Mouse (Mus musculus) intestine, embryonic 15.5 days (tissue): ENCODE data around the gene Dhx8. TPM values are rescaled to one million over a fixed set of nuclear protein-coding genes. Genes with fewer than 3 reads are reported as not detected.
A peak's percentile ranks its signal among the peaks of the same experiment; 100 is the strongest.

Experiments
- ATAC-seq: fragments of 200-750 bp; cut with Nextera tagmentation; 2 replicates; pipeline ENCODE4 v1.8.0; 2017; ENCODE audit warnings: moderate TSS enrichment, moderate library complexity
- H3K27ac ChIP-seq: fragments of 300-500 bp; sonication (generic); 2 replicates; pipeline ENCODE4 v1.5.1; 2015; ENCODE audit warnings: mild to moderate bottlenecking, inconsistent platforms
- H3K27me3 ChIP-seq: fragments of 300-500 bp; sonication (generic); replicated peaks from 2 replicates; pipeline ENCODE4 v1.6.1; 2015; ENCODE audit warnings: inconsistent platforms
- H3K36me3 ChIP-seq: fragments of 300-500 bp; sonication (generic); 2 replicates; pipeline ENCODE4 v1.6.1; 2015; ENCODE audit warnings: inconsistent platforms
- H3K4me1 ChIP-seq: fragments of 300-500 bp; sonication (generic); replicated peaks from 2 replicates; pipeline ENCODE4 v1.6.1; 2015; ENCODE audit warnings: inconsistent platforms
- H3K4me2 ChIP-seq: fragments of 300-500 bp; sonication (generic); replicated peaks from 2 replicates; pipeline ENCODE4 v1.6.1; 2015; ENCODE audit warnings: mild to moderate bottlenecking, inconsistent platforms
- H3K4me3 ChIP-seq: fragments of 300-500 bp; sonication (generic); replicated peaks from 2 replicates; pipeline ENCODE4 v1.5.1; 2015; ENCODE audit warnings: inconsistent platforms
- H3K9ac ChIP-seq: fragments of 300-500 bp; sonication (generic); 2 replicates; pipeline ENCODE4 v1.6.1; 2015; ENCODE audit warnings: inconsistent platforms
- H3K9me3 ChIP-seq: fragments of 300-500 bp; sonication (generic); 2 replicates; pipeline ENCODE4 v1.6.1; 2016; ENCODE audit warnings: inconsistent platforms
- WGBS: fragments of 180-500 bp; shearing (Covaris S2); methylation state at CpG from one replicate; pipeline ENCODE4 v1.1.7; 2015; 5-methylcytosine and 5-hydroxymethylcytosine counted together
- polyA plus RNA-seq: library from polyadenylated mRNA; unstranded; fragments of >200 nt; fragmentation: Nextera tagmentation; extraction: Ambion mirVana; gene quantifications from 2 replicates; pipeline ENCODE4 v1.2.1, GENCODE M21; 2015

Dhx8 gene
- polyA plus RNA-seq, result 22.5 and 26.9 TPM in 2 replicates

- Histone ChIP-seq H3K4me1 (peaks cover 3% of the 10 kb centered on the region; the same call in 1 of the 2 replicates), H3K4me2 (peak within 1 kb of the TSS; percentile 65), H3K27me3 (no peaks in the 10 kb centered on the region), H3K9ac (peak within 1 kb of the TSS; percentile 68), H3K27ac (0 out of 2 replicates have a peak within 1 kb of the TSS, but pooled peaks have one; percentile 6), H3K4me3 (peak within 1 kb of the TSS; percentile 70), H3K9me3 (no peaks in the 10 kb centered on the region), H3K36me3 (peaks cover 10% of the 10 kb centered on the region)
- peak; percentile 99 for ATAC-seq
- under 1% methylated on average over 51 of the region's 51 CpGs for WGBS
Observed at GRCm38 (mm10) chr11:101732518-101733440, at the start of gene Dhx8. Dhx8 (plus strand) TSS chr11:101732919.

GRCm38 (mm10) chr11:101687351-101688301 lies 45.1 kb upstream of the Dhx8 start:
- no peaks in the 10 kb centered on the region for H3K36me3 ChIP-seq
- WGBS, result 39% methylated on average over 13 of the region's 13 CpGs
- no peak overlapping the region for H3K4me3 ChIP-seq
- no peaks in the 10 kb centered on the region for H3K27me3 ChIP-seq
- H3K9ac ChIP-seq, result no peak overlapping the region
- no peaks in the 10 kb centered on the region for H3K9me3 ChIP-seq
- peak; percentile 88 for ATAC-seq
- H3K4me1 ChIP-seq, result peaks cover 10% of the 10 kb centered on the region
- H3K27ac ChIP-seq, result peak overlapping the region; percentile 90
- H3K4me2 ChIP-seq, result peak overlapping the region; percentile 17; the same call in 1 of the 2 replicates

DNA sequence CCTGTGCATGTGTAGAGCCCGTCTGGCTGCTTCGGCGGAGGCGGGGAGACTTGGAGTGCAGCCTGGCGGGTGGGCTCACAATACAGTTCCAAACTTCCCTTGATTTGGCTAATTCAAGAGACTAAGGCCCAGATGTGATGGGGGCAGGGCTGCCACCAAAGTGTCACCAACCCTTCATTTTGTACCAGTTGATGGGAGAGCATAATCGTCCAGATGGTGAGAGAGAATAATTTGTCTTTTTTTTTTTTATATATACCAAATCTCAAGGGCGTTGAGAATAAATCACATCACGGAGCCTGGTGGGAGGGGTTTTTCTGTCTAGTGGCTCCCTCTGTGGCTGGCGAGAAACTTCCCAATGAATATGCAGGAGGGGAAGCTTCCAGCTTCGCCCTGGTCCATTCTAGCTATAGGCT lies 43.0 kb upstream of the Dhx8 start:
- H3K4me2 ChIP-seq, result no peak overlapping the region
- peaks cover 10% of the 10 kb centered on the region for H3K4me1 ChIP-seq
- no peak overlapping the region for H3K27ac ChIP-seq
- 75% methylated on average over 10 of the region's 10 CpGs for WGBS
- no peak overlapping the region for H3K4me3 ChIP-seq
- H3K36me3 ChIP-seq, result no peaks in the 10 kb centered on the region
- no peak overlapping the region for H3K9ac ChIP-seq
- no peak for ATAC-seq
- H3K27me3 ChIP-seq, result no peaks in the 10 kb centered on the region
- no peaks in the 10 kb centered on the region for H3K9me3 ChIP-seq

GRCm38 (mm10) chr11:101690326-101690725 lies 42.4 kb upstream of the Dhx8 start:
- Histone ChIP-seq H3K27me3 (no peaks in the 10 kb centered on the region), H3K27ac (no peak overlapping the region), H3K9ac (no peak overlapping the region), H3K4me1 (peaks cover 11% of the 10 kb centered on the region), H3K9me3 (no peaks in the 10 kb centered on the region), H3K4me2 (no peak overlapping the region), H3K36me3 (no peaks in the 10 kb centered on the region), H3K4me3 (no peak overlapping the region)
- ATAC-seq, result no peak
- 71% methylated on average over 5 of the region's 5 CpGs for WGBS

GRCm38 (mm10) chr11:101695906-101696661 lies 36.6 kb upstream of the Dhx8 start:
- ATAC-seq, result peak; percentile 69
- Histone ChIP-seq H3K27ac (peak overlapping the region; percentile 2), H3K9me3 (no peaks in the 10 kb centered on the region), H3K9ac (peak overlapping the region; percentile 36), H3K4me2 (peak overlapping the region; percentile 63), H3K27me3 (no peaks in the 10 kb centered on the region), H3K4me1 (peaks cover 24% of the 10 kb centered on the region), H3K36me3 (no peaks in the 10 kb centered on the region), H3K4me3 (peak overlapping the region; percentile 26)
- WGBS, result 4% methylated on average over 20 of the region's 20 CpGs

DNA sequence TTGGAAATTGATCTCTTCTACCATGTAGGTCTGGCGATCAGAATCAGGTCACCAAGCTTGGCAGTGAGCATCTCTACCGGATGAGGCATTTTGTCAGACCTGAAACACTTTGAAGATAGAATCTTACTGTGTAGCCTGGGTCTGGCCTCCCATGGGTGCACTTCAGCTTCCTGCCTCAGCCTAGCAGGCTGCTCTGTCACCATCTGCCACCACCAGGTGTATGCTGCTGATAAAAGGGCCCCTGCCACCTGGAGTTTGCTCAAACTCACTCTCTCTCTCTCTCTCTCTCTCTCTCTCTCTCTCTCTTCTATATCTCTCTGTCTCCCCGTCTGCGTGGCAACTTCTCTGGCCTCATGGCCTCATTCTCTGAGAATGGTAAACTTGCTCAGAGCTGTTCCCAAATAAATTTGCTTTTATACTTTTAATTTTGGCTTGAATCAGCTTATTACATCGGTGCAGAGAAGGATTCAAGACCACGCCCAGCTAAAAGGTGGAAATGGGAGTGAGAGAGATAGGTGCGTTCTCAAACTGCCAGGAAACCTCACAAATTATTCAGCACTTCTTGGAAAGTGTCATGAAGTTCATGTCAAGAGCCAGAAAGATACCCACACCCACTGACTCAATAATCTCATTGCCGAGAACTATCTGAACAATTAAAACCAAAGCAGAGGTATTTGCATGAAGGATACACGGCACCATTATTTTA lies 35.4 kb upstream of the Dhx8 start:
- H3K4me2 ChIP-seq, result no peak overlapping the region
- no peaks in the 10 kb centered on the region for H3K27me3 ChIP-seq
- H3K27ac ChIP-seq, result no peak overlapping the region
- H3K4me3 ChIP-seq, result no peak overlapping the region
- H3K9me3 ChIP-seq, result no peaks in the 10 kb centered on the region
- H3K9ac ChIP-seq, result no peak overlapping the region
- peaks cover 24% of the 10 kb centered on the region for H3K4me1 ChIP-seq
- WGBS, result 86% methylated on average over 9 of the region's 9 CpGs
- ATAC-seq, result no peak
- H3K36me3 ChIP-seq, result no peaks in the 10 kb centered on the region

- H3K9me3 ChIP-seq, result no peaks in the 10 kb centered on the region
- ATAC-seq, result no peak
- no peak overlapping the region for H3K4me2 ChIP-seq
- no peaks in the 10 kb centered on the region for H3K27me3 ChIP-seq
- no peak overlapping the region for H3K9ac ChIP-seq
- H3K4me3 ChIP-seq, result no peak overlapping the region
- no peak overlapping the region for H3K27ac ChIP-seq
- H3K36me3 ChIP-seq, result no peaks in the 10 kb centered on the region
- peaks cover 24% of the 10 kb centered on the region for H3K4me1 ChIP-seq
Observed at GRCm38 (mm10) chr11:101698114-101698513, 34.6 kb upstream of the Dhx8 start.

GRCm38 (mm10) chr11:101699556-101699955 lies 33.2 kb upstream of the Dhx8 start:
- no peak overlapping the region for H3K9ac ChIP-seq
- peaks cover 33% of the 10 kb centered on the region for H3K4me1 ChIP-seq
- no peak overlapping the region for H3K27ac ChIP-seq
- WGBS, result 92% methylated on average over 1 of the region's 1 CpGs
- H3K9me3 ChIP-seq, result no peaks in the 10 kb centered on the region
- H3K4me2 ChIP-seq, result no peak overlapping the region
- no peak overlapping the region for H3K4me3 ChIP-seq
- ATAC-seq, result no peak
- H3K36me3 ChIP-seq, result no peaks in the 10 kb centered on the region
- H3K27me3 ChIP-seq, result no peaks in the 10 kb centered on the region

GRCm38 (mm10) chr11:101699991-101700390 lies 32.7 kb upstream of the Dhx8 start:
- no peaks in the 10 kb centered on the region for H3K9me3 ChIP-seq
- H3K27ac ChIP-seq, result no peak overlapping the region
- H3K4me3 ChIP-seq, result no peak overlapping the region
- 0 out of 2 replicates have a peak overlapping the region, but pooled peaks have one; percentile 3 for H3K9ac ChIP-seq
- no peak for ATAC-seq
- H3K27me3 ChIP-seq, result no peaks in the 10 kb centered on the region
- H3K36me3 ChIP-seq, result no peaks in the 10 kb centered on the region
- H3K4me1 ChIP-seq, result peaks cover 33% of the 10 kb centered on the region
- WGBS, result 58% methylated on average over 7 of the region's 7 CpGs
- no peak overlapping the region for H3K4me2 ChIP-seq

GRCm38 (mm10) chr11:101700446-101700845 lies 32.3 kb upstream of the Dhx8 start:
- peak; percentile 34; the same call in 1 of the 2 replicates for ATAC-seq
- no peak overlapping the region for H3K27ac ChIP-seq
- H3K4me2 ChIP-seq, result peak overlapping the region; percentile 26; the same call in 1 of the 2 replicates

DNA sequence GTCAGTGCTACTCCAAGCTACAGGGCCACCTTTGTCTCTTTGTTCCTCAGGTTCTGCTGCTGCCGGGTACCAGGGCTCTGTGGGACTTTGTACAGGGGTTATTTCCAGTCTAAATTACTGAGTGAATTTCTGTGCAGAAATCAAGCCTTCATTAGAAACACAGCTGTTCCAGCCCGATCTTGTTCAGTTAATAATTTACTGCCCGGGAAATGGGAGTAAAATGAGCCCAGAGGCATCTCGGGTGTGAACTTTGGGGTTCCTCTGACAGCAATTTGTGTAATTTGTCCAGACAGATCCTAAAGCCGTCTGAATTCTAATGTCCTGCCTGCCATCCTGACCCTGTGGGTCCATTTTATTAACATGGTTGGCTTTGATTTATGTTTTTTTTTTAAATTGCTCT lies 28.6 kb upstream of the Dhx8 start:
- Histone ChIP-seq H3K27me3 (no peaks in the 10 kb centered on the region), H3K4me1 (peaks cover 16% of the 10 kb centered on the region), H3K4me3 (no peak overlapping the region), H3K27ac (no peak overlapping the region), H3K4me2 (0 out of 2 replicates have a peak overlapping the region, but pooled peaks have one; percentile 20), H3K9me3 (no peaks in the 10 kb centered on the region), H3K9ac (no peak overlapping the region), H3K36me3 (no peaks in the 10 kb centered on the region)
- 21% methylated on average over 5 of the region's 5 CpGs for WGBS
- no peak for ATAC-seq

More at GRCm38 (mm10) chr11:101700446-101700845, 32.3 kb upstream of the Dhx8 start:
- 9% methylated on average over 12 of the region's 12 CpGs for WGBS
- Histone ChIP-seq H3K9ac (0 out of 2 replicates have a peak overlapping the region, but pooled peaks have one; percentile 3), H3K36me3 (no peaks in the 10 kb centered on the region), H3K9me3 (no peaks in the 10 kb centered on the region), H3K4me1 (peaks cover 31% of the 10 kb centered on the region), H3K27me3 (no peaks in the 10 kb centered on the region), H3K4me3 (no peak overlapping the region)
